In the genomic region with DNA sequence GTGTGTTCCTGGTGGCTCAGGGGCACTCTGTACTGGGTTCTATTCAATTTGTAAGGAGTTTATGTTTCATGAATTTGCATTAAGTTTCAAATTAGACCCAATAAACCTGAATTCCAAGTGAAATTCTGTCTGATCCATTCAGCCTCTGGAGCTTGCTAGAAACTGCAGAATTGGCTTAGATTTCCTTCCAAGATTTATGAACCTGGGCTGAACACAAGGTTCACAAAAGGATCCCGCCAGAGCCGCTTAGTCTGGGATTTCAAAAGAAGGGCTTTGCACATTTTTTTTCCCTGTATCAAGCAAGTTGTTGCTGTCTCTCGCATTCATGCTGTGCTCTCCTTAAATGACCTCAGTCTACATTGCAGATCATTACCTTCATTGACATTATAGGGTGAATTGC, we compare ENCODE assay signal across 20 mouse cellular contexts. TPM values are rescaled to one million over a fixed set of nuclear protein-coding genes. Genes with fewer than 3 reads are reported as not detected.
DNase-seq lines count a peak whose midpoint lies in the region; ATAC-seq lines count a peak whose summit lies in the region.
"Had no signal": no experiment of that assay in that cellular context is flagged by ENCODE, and none has a peak within 500 bp of the region (broad histone marks: within the 10 kb centered on the region; RNA-seq: fewer than 3 reads in every experiment).

No protein-coding gene starts in this region.

- H3K4me3 ChIP-seq in embryonic facial prominence, embryonic 11.5 days (ENCODE audit: low read depth, low read length): no peak overlapping the region
- no peak overlapping the region for H3K4me3 ChIP-seq in embryonic facial prominence, embryonic 10.5 days
- H3K4me3 ChIP-seq in kidney, embryonic 15.5 days (replicated peaks): no peak overlapping the region
- no peak overlapping the region for H3K4me3 ChIP-seq in kidney, embryonic 14.5 days (ENCODE audit: low read length)
- H3K4me3 ChIP-seq: embryonic facial prominence, embryonic 12.5 days; forebrain, embryonic 12.5 days; heart, adult 2 months; heart, embryonic 12.5 days; hindbrain, embryonic 12.5 days had no signal

- no peaks in the 10 kb centered on the region for H3K27me3 ChIP-seq in embryonic facial prominence, embryonic 11.5 days (ENCODE audit: control insufficient read depth, insufficient read depth, low read length)
- H3K27me3 ChIP-seq in embryonic facial prominence, embryonic 10.5 days (replicated peaks; ENCODE audit: low read depth, poor library complexity, severe bottlenecking): no peaks in the 10 kb centered on the region
- H3K27me3 ChIP-seq in kidney, embryonic 15.5 days: no peaks in the 10 kb centered on the region
- no peaks in the 10 kb centered on the region for H3K27me3 ChIP-seq in kidney, embryonic 14.5 days (ENCODE audit: control insufficient read depth, insufficient read depth, low read length)
- H3K27me3 ChIP-seq: embryonic facial prominence, embryonic 12.5 days; forebrain, embryonic 12.5 days; heart, embryonic 12.5 days; hindbrain, embryonic 12.5 days had no signal

- H3K4me1 ChIP-seq in embryonic facial prominence, embryonic 11.5 days (ENCODE audit: control insufficient read depth, insufficient read depth, low read length): no peaks in the 10 kb centered on the region
- no peaks in the 10 kb centered on the region for H3K4me1 ChIP-seq in embryonic facial prominence, embryonic 10.5 days
- peaks cover 3% of the 10 kb centered on the region; the same call in 1 of the 2 replicates for H3K4me1 ChIP-seq in kidney, embryonic 15.5 days
- no peaks in the 10 kb centered on the region for H3K4me1 ChIP-seq in kidney, embryonic 14.5 days (ENCODE audit: control insufficient read depth, insufficient read depth, low read length)
- H3K4me1 ChIP-seq: embryonic facial prominence, embryonic 12.5 days; heart, embryonic 12.5 days had no signal

- H3K27ac ChIP-seq in embryonic facial prominence, embryonic 11.5 days (replicated peaks; ENCODE audit: low read depth, low read length): no peak overlapping the region
- no peak overlapping the region for H3K27ac ChIP-seq in embryonic facial prominence, embryonic 10.5 days (replicated peaks)
- H3K27ac ChIP-seq in kidney, embryonic 15.5 days: 0 out of 2 replicates have a peak overlapping the region, but pooled peaks have one; percentile 14
- no peak overlapping the region for H3K27ac ChIP-seq in kidney, embryonic 14.5 days (ENCODE audit: low read depth, low read length)
- H3K27ac ChIP-seq: embryonic facial prominence, embryonic 12.5 days; forebrain, embryonic 12.5 days; heart, adult 2 months; hindbrain, embryonic 12.5 days had no signal

- no peaks in the 10 kb centered on the region for H3K36me3 ChIP-seq in embryonic facial prominence, embryonic 11.5 days (replicated peaks; ENCODE audit: control insufficient read depth, insufficient read depth, low read depth, low read length)
- no peaks in the 10 kb centered on the region for H3K36me3 ChIP-seq in embryonic facial prominence, embryonic 10.5 days (replicated peaks)
- H3K36me3 ChIP-seq in kidney, embryonic 15.5 days: no peaks in the 10 kb centered on the region
- no peaks in the 10 kb centered on the region for H3K36me3 ChIP-seq in kidney, embryonic 14.5 days (ENCODE audit: control insufficient read depth, insufficient read depth, low read length)
- H3K36me3 ChIP-seq: embryonic facial prominence, embryonic 12.5 days; forebrain, embryonic 12.5 days; heart, embryonic 12.5 days; hindbrain, embryonic 12.5 days had no signal

- H3K9me3 ChIP-seq in embryonic facial prominence, embryonic 11.5 days (replicated peaks; ENCODE audit: control insufficient read depth, low read length): no peaks in the 10 kb centered on the region
- H3K9me3 ChIP-seq in embryonic facial prominence, embryonic 10.5 days: no peaks in the 10 kb centered on the region
- no peaks in the 10 kb centered on the region for H3K9me3 ChIP-seq in kidney, embryonic 15.5 days (replicated peaks)
- H3K9me3 ChIP-seq in kidney, embryonic 14.5 days (ENCODE audit: control insufficient read depth, low read length): no peaks in the 10 kb centered on the region
- H3K9me3 ChIP-seq: embryonic facial prominence, embryonic 12.5 days; forebrain, embryonic 12.5 days; hindbrain, embryonic 12.5 days had no signal

- WGBS in embryonic facial prominence, embryonic 11.5 days: 75% methylated on average over 3 of the region's 3 CpGs
- 83% methylated on average over 3 of the region's 3 CpGs for WGBS in embryonic facial prominence, embryonic 10.5 days
- 21% methylated on average over 3 of the region's 3 CpGs for WGBS in kidney, embryonic 15.5 days
- WGBS in kidney, embryonic 14.5 days: 20% methylated on average over 3 of the region's 3 CpGs

- no peak for ATAC-seq in embryonic facial prominence, embryonic 11.5 days (replicated peaks; ENCODE audit: insufficient number of reproducible peaks, low FRiP score, low TSS enrichment, low read depth)
- ATAC-seq in kidney, embryonic 15.5 days (replicated peaks; ENCODE audit: low FRiP score): no peak
- ATAC-seq in kidney, embryonic 14.5 days (ENCODE audit: low FRiP score, low TSS enrichment): no peak
- ATAC-seq in cerebellum, adult (ENCODE audit: insufficient number of reproducible peaks, low FRiP score, low TSS enrichment): no peak
- ATAC-seq: forebrain, embryonic 16.5 days; hindbrain, embryonic 16.5 days; inflammation-experienced regulatory T-cells, adult 6 months had no signal

- no peak overlapping the region for H3K4me2 ChIP-seq in embryonic facial prominence, embryonic 11.5 days (ENCODE audit: low read depth, low read length)
- H3K4me2 ChIP-seq in kidney, embryonic 15.5 days: no peak overlapping the region
- H3K4me2 ChIP-seq in kidney, embryonic 14.5 days (replicated peaks; ENCODE audit: low read depth, low read length): no peak overlapping the region
- H3K4me2 ChIP-seq: embryonic facial prominence, embryonic 12.5 days; forebrain, embryonic 12.5 days; heart, embryonic 12.5 days; hindbrain, embryonic 12.5 days had no signal

- DNase-seq in embryonic facial prominence, embryonic 11.5 days (ENCODE audit: low spot score): peak; percentile 2
- no peak for DNase-seq in embryonic facial prominence, embryonic 10.5 days (ENCODE audit: low spot score)
- DNase-seq in brain, adult 2 months (ENCODE audit: low read depth, low spot score): peak; percentile 24
- DNase-seq in skeletal muscle tissue, adult 2 months (ENCODE audit: low read depth, low spot score): peak; percentile 22
- DNase-seq: adrenal gland, postnatal 25 days; cerebellum, adult 11-12 months; cerebellum, adult 9-10 months; cerebellum, postnatal 25 days; gastrocnemius, postnatal 10 days; heart, adult 2 months had no signal

- H3K9ac ChIP-seq in embryonic facial prominence, embryonic 11.5 days (replicated peaks; ENCODE audit: low read length): no peak overlapping the region
- H3K9ac ChIP-seq in kidney, embryonic 15.5 days: no peak overlapping the region
- H3K9ac ChIP-seq in kidney, embryonic 14.5 days (ENCODE audit: low read depth, low read length): no peak overlapping the region
- H3K9ac ChIP-seq: embryonic facial prominence, embryonic 12.5 days; forebrain, embryonic 12.5 days; heart, embryonic 12.5 days; hindbrain, embryonic 12.5 days had no signal

RNA-seq across cellular contexts. Expression of gene Slc30a5, which starts 46.1 kb away (rescaled TPM):
- 53.7 and 62.0 TPM in 2 replicates for polyA plus RNA-seq in embryonic facial prominence, embryonic 11.5 days (2014; fragmentation: Nextera tagmentation; extraction: Ambion mirVana)
- 36.4 and 37.7 TPM in 2 replicates for polyA plus RNA-seq in embryonic facial prominence, embryonic 10.5 days (2016; fragmentation: Nextera tagmentation; extraction: Ambion mirVana)
- polyA plus RNA-seq in kidney, embryonic 15.5 days (2015; fragmentation: Nextera tagmentation; extraction: Ambion mirVana): 55.7 and 56.8 TPM in 2 replicates
- polyA plus RNA-seq in kidney, embryonic 14.5 days (2014; fragmentation: Nextera tagmentation; extraction: Ambion mirVana): 33.9 and 65.9 TPM in 2 replicates
